Comparison of ENCODE assay signal across 11 mouse cellular contexts in genomic region chr8:77963102-77963698, GRCm38 (mm10).
DNase-seq lines count a peak whose midpoint lies in the region; ATAC-seq and TF ChIP-seq lines count a peak whose summit lies in the region.
"Had no signal": no experiment of that assay in that cellular context is flagged by ENCODE, and none has a peak within 500 bp of the region (broad histone marks: within the 10 kb centered on the region; RNA-seq: fewer than 3 reads in every experiment).

No protein-coding gene starts in this region.

- ATAC-seq in forebrain, embryonic 14.5 days, result no peak
- no peak for ATAC-seq in forebrain, embryonic 11.5 days (replicated peaks; ENCODE audit: low FRiP score)
- peak; percentile 49; the same call in 1 of the 2 replicates for ATAC-seq in neural tube, embryonic 14.5 days (ENCODE audit: low read depth)
- ATAC-seq in neural tube, embryonic 15.5 days (ENCODE audit: low FRiP score), result no peak
- ATAC-seq in hindbrain, postnatal 0 days, result no peak
- ATAC-seq: activated CD4-positive, CD25-positive, alpha-beta regulatory T cell, adult 4 months had no signal

- H3K4me1 ChIP-seq in forebrain, embryonic 14.5 days (ENCODE audit: control insufficient read depth, insufficient read depth, low read length), result no peaks in the 10 kb centered on the region
- H3K4me1 ChIP-seq in forebrain, embryonic 11.5 days (replicated peaks; ENCODE audit: control insufficient read depth, insufficient read depth, low read length), result no peaks in the 10 kb centered on the region
- no peaks in the 10 kb centered on the region for H3K4me1 ChIP-seq in neural tube, embryonic 14.5 days (ENCODE audit: control insufficient read depth, insufficient read depth, low read length)
- no peaks in the 10 kb centered on the region for H3K4me1 ChIP-seq in neural tube, embryonic 15.5 days
- no peaks in the 10 kb centered on the region for H3K4me1 ChIP-seq in hindbrain, postnatal 0 days (ENCODE audit: insufficient read depth, low read length)
- H3K4me1 ChIP-seq in limb, embryonic 10.5 days, result no peaks in the 10 kb centered on the region
- H3K4me1 ChIP-seq: hindbrain, embryonic 15.5 days had no signal

- H3K9me3 ChIP-seq in forebrain, embryonic 14.5 days (replicated peaks; ENCODE audit: control insufficient read depth, low read length), result no peaks in the 10 kb centered on the region
- no peaks in the 10 kb centered on the region for H3K9me3 ChIP-seq in forebrain, embryonic 11.5 days (ENCODE audit: control insufficient read depth, low read length)
- no peaks in the 10 kb centered on the region for H3K9me3 ChIP-seq in neural tube, embryonic 14.5 days (ENCODE audit: control insufficient read depth, low read length)
- no peaks in the 10 kb centered on the region for H3K9me3 ChIP-seq in neural tube, embryonic 15.5 days (replicated peaks)
- no peaks in the 10 kb centered on the region for H3K9me3 ChIP-seq in hindbrain, postnatal 0 days (ENCODE audit: low read length)
- no peaks in the 10 kb centered on the region for H3K9me3 ChIP-seq in limb, embryonic 10.5 days (replicated peaks)
- H3K9me3 ChIP-seq: hindbrain, embryonic 15.5 days had no signal

- no peak overlapping the region for H3K4me3 ChIP-seq in forebrain, embryonic 14.5 days (ENCODE audit: low read depth, low read length)
- no peak overlapping the region for H3K4me3 ChIP-seq in forebrain, embryonic 11.5 days (ENCODE audit: low read depth, low read length)
- no peak overlapping the region for H3K4me3 ChIP-seq in neural tube, embryonic 14.5 days (ENCODE audit: low read depth, low read length)
- H3K4me3 ChIP-seq in neural tube, embryonic 15.5 days (replicated peaks), result no peak overlapping the region
- no peak overlapping the region for H3K4me3 ChIP-seq in hindbrain, postnatal 0 days (ENCODE audit: low read length)
- H3K4me3 ChIP-seq in limb, embryonic 10.5 days, result no peak overlapping the region
- H3K4me3 ChIP-seq: hindbrain, embryonic 15.5 days had no signal

- H3K9ac ChIP-seq in forebrain, embryonic 14.5 days (ENCODE audit: low read length), result no peak overlapping the region
- H3K9ac ChIP-seq in forebrain, embryonic 11.5 days (ENCODE audit: low read length), result no peak overlapping the region
- no peak overlapping the region for H3K9ac ChIP-seq in neural tube, embryonic 14.5 days (replicated peaks; ENCODE audit: low read depth, low read length)
- no peak overlapping the region for H3K9ac ChIP-seq in neural tube, embryonic 15.5 days (replicated peaks)
- no peak overlapping the region for H3K9ac ChIP-seq in hindbrain, postnatal 0 days (replicated peaks; ENCODE audit: low read length)
- H3K9ac ChIP-seq: hindbrain, embryonic 15.5 days had no signal

- no peaks in the 10 kb centered on the region for H3K27me3 ChIP-seq in forebrain, embryonic 14.5 days (replicated peaks; ENCODE audit: control insufficient read depth, insufficient read depth, low read length)
- no peaks in the 10 kb centered on the region for H3K27me3 ChIP-seq in forebrain, embryonic 11.5 days (ENCODE audit: control insufficient read depth, insufficient read depth, low read length)
- no peaks in the 10 kb centered on the region for H3K27me3 ChIP-seq in neural tube, embryonic 14.5 days (ENCODE audit: control insufficient read depth, insufficient read depth, low read length)
- H3K27me3 ChIP-seq in neural tube, embryonic 15.5 days (replicated peaks), result no peaks in the 10 kb centered on the region
- H3K27me3 ChIP-seq in hindbrain, postnatal 0 days (ENCODE audit: insufficient read depth, low read length), result no peaks in the 10 kb centered on the region
- H3K27me3 ChIP-seq in limb, embryonic 10.5 days (ENCODE audit: low read depth, poor library complexity, severe bottlenecking), result no peaks in the 10 kb centered on the region
- H3K27me3 ChIP-seq: hindbrain, embryonic 15.5 days had no signal

- TF ChIP-seq CTCF in hindbrain, postnatal 0 days (IDR thresholded peaks at IDR 0.05; ENCODE audit: low read depth), result no peak

- no peaks in the 10 kb centered on the region for H3K36me3 ChIP-seq in forebrain, embryonic 14.5 days (ENCODE audit: control insufficient read depth, insufficient read depth, low read length)
- H3K36me3 ChIP-seq in forebrain, embryonic 11.5 days (ENCODE audit: control insufficient read depth, insufficient read depth, low read length), result no peaks in the 10 kb centered on the region
- H3K36me3 ChIP-seq in neural tube, embryonic 14.5 days (ENCODE audit: control insufficient read depth, insufficient read depth, low read length), result no peaks in the 10 kb centered on the region
- H3K36me3 ChIP-seq in neural tube, embryonic 15.5 days, result no peaks in the 10 kb centered on the region
- no peaks in the 10 kb centered on the region for H3K36me3 ChIP-seq in hindbrain, postnatal 0 days (ENCODE audit: insufficient read depth, low read length)
- H3K36me3 ChIP-seq in limb, embryonic 10.5 days, result no peaks in the 10 kb centered on the region
- H3K36me3 ChIP-seq: hindbrain, embryonic 15.5 days had no signal

- H3K4me2 ChIP-seq in forebrain, embryonic 14.5 days (ENCODE audit: low read length), result no peak overlapping the region
- no peak overlapping the region for H3K4me2 ChIP-seq in forebrain, embryonic 11.5 days (ENCODE audit: low read depth, low read length, severe bottlenecking)
- H3K4me2 ChIP-seq in neural tube, embryonic 14.5 days (ENCODE audit: low read depth, low read length), result no peak overlapping the region
- no peak overlapping the region for H3K4me2 ChIP-seq in neural tube, embryonic 15.5 days
- H3K4me2 ChIP-seq in hindbrain, postnatal 0 days (ENCODE audit: low read depth, low read length), result no peak overlapping the region
- H3K4me2 ChIP-seq: hindbrain, embryonic 15.5 days had no signal

- no peak overlapping the region for H3K27ac ChIP-seq in forebrain, embryonic 14.5 days (ENCODE audit: low read depth, low read length)
- H3K27ac ChIP-seq in forebrain, embryonic 11.5 days (ENCODE audit: low read depth, low read length), result no peak overlapping the region
- H3K27ac ChIP-seq in neural tube, embryonic 14.5 days (ENCODE audit: low read depth, low read length), result no peak overlapping the region
- H3K27ac ChIP-seq in neural tube, embryonic 15.5 days (replicated peaks), result no peak overlapping the region
- no peak overlapping the region for H3K27ac ChIP-seq in hindbrain, postnatal 0 days
- H3K27ac ChIP-seq in limb, embryonic 10.5 days, result no peak overlapping the region
- H3K27ac ChIP-seq: hindbrain, embryonic 15.5 days had no signal

- 52% methylated on average over 3 of the region's 3 CpGs for WGBS in forebrain, embryonic 14.5 days
- WGBS in forebrain, embryonic 11.5 days, result 72% methylated on average over 3 of the region's 3 CpGs
- 45% methylated on average over 3 of the region's 3 CpGs for WGBS in neural tube, embryonic 14.5 days
- WGBS in neural tube, embryonic 15.5 days, result 46% methylated on average over 3 of the region's 3 CpGs
- WGBS in hindbrain, postnatal 0 days, result 33% methylated on average over 3 of the region's 3 CpGs
- 85% methylated on average over 3 of the region's 3 CpGs for WGBS in limb, embryonic 10.5 days

- peak; percentile 10 for DNase-seq in forebrain, embryonic 14.5 days (ENCODE audit: low spot score)
- DNase-seq in forebrain, embryonic 11.5 days (ENCODE audit: low spot score), result no peak
- peak; percentile 3 for DNase-seq in hindbrain, postnatal 0 days (ENCODE audit: low spot score)
- no peak for DNase-seq in kidney, postnatal 25 days
- DNase-seq in MN1 (ENCODE audit: low spot score), result no peak
- no peak for DNase-seq in limb, embryonic 10.5 days (ENCODE audit: low spot score)
- DNase-seq: cerebellum, postnatal 10 days had no signal

Comparison
In these comparisons a context has a peak if more than half of its experiments do, and no peak if none do; other contexts are left out.
1. DNase-seq: peak in forebrain, embryonic 14.5 days (single experiment) and hindbrain, postnatal 0 days (single experiment); none in forebrain, embryonic 11.5 days (single experiment), kidney, postnatal 25 days (0 of 2), MN1 (single experiment) and limb, embryonic 10.5 days (single experiment).